Mouse (Mus musculus): Measurements from ENCODE around the gene Lrmp. TPM values are rescaled to one million over a fixed set of nuclear protein-coding genes. Genes with fewer than 3 reads are reported as not detected.

Lrmp gene
- polyA plus RNA-seq, 1 experiment = 124 TPM

- TF ChIP-seq POLR2A (IDR thresholded peaks at IDR 0.05; ENCODE audit: borderline replicate concordance, low read depth, low read length) (peak; percentile 81), CTCF (IDR thresholded peaks at IDR 0.05; ENCODE audit: low read depth, low read length) (no peak)
- H3K4me3 ChIP-seq (ENCODE audit: insufficient read depth, low read length) = peak within 1 kb of the TSS; percentile 83
- H3K27ac ChIP-seq (ENCODE audit: insufficient read depth, low read depth, low read length) = peak within 1 kb of the TSS; percentile 72
- peaks cover 8% of the 10 kb centered on the region for H3K4me1 ChIP-seq (ENCODE audit: control insufficient read depth, insufficient read depth, low read length)
These were observed 95.4 kb downstream of the Lrmp start, which contains the start of the genes Casc1 and Etfrf1 for GRCm38 (mm10) chr6:145210816-145211338. TSS of gene Casc1 (minus strand) at chr6:145211005. TSS of gene Etfrf1 (plus strand) at chr6:145211134.

GRCm38 (mm10) chr6:145211376-145212305 is 96.2 kb downstream of the Lrmp start:
- peaks cover 8% of the 10 kb centered on the region for H3K4me1 ChIP-seq (ENCODE audit: control insufficient read depth, insufficient read depth, low read length)
- 0 out of 2 replicates have a peak, but pooled peaks have one; percentile 8 for TF ChIP-seq CTCF (IDR thresholded peaks at IDR 0.05; ENCODE audit: low read depth, low read length)
- TF ChIP-seq POLR2A (IDR thresholded peaks at IDR 0.05; ENCODE audit: borderline replicate concordance, low read depth, low read length) = no peak
- peak overlapping the region; percentile 72 for H3K27ac ChIP-seq (ENCODE audit: insufficient read depth, low read depth, low read length)
- H3K4me3 ChIP-seq (ENCODE audit: insufficient read depth, low read length) = peak overlapping the region; percentile 83

GRCm38 (mm10) chr6:145213916-145214315 is 98.5 kb downstream of the Lrmp start:
- Histone ChIP-seq H3K27ac (ENCODE audit: insufficient read depth, low read depth, low read length) (no peak overlapping the region), H3K4me3 (ENCODE audit: insufficient read depth, low read length) (no peak overlapping the region), H3K4me1 (ENCODE audit: control insufficient read depth, insufficient read depth, low read length) (peaks cover 8% of the 10 kb centered on the region)
- TF ChIP-seq POLR2A (IDR thresholded peaks at IDR 0.05; ENCODE audit: borderline replicate concordance, low read depth, low read length) = no peak
- no peak for TF ChIP-seq CTCF (IDR thresholded peaks at IDR 0.05; ENCODE audit: low read depth, low read length)

- Histone ChIP-seq H3K27ac (ENCODE audit: insufficient read depth, low read depth, low read length) (no peak overlapping the region), H3K4me1 (ENCODE audit: control insufficient read depth, insufficient read depth, low read length) (peaks cover 8% of the 10 kb centered on the region), H3K4me3 (ENCODE audit: insufficient read depth, low read length) (no peak overlapping the region)
- TF ChIP-seq CTCF (IDR thresholded peaks at IDR 0.05; ENCODE audit: low read depth, low read length) (no peak), POLR2A (IDR thresholded peaks at IDR 0.05; ENCODE audit: borderline replicate concordance, low read depth, low read length) (no peak)
These were observed 100.4 kb downstream of the Lrmp start for GRCm38 (mm10) chr6:145215826-145216225.

GRCm38 (mm10) chr6:145224246-145224645 is 108.8 kb downstream of the Lrmp start:
- H3K27ac ChIP-seq (ENCODE audit: insufficient read depth, low read depth, low read length) = no peak overlapping the region
- H3K4me3 ChIP-seq (ENCODE audit: insufficient read depth, low read length) = no peak overlapping the region
- TF ChIP-seq CTCF (IDR thresholded peaks at IDR 0.05; ENCODE audit: low read depth, low read length) (no peak), POLR2A (IDR thresholded peaks at IDR 0.05; ENCODE audit: borderline replicate concordance, low read depth, low read length) (no peak)
- no peaks in the 10 kb centered on the region for H3K4me1 ChIP-seq (ENCODE audit: control insufficient read depth, insufficient read depth, low read length)

Other genes starting within 250 kb of the Lrmp start
- gene Bcat1, start 39.5 kb upstream of the Lrmp start, polyA plus RNA-seq (2012; ENCODE audit: insufficient read depth, insufficient read length, missing spikeins) = 1.1 and 1.7 TPM in 2 replicates
- gene Casc1, start 95.4 kb downstream of the Lrmp start, polyA plus RNA-seq (2012; ENCODE audit: insufficient read depth, insufficient read length, missing spikeins) = 0.35 TPM in 1 of 2 replicates, not detected in the other
- gene Etfrf1, start 95.5 kb downstream of the Lrmp start, polyA plus RNA-seq (2012; ENCODE audit: insufficient read depth, insufficient read length, missing spikeins) = 35.0 and 38.9 TPM in 2 replicates
- 33.9 and 36.6 TPM in 2 replicates for gene Kras, start 134.6 kb downstream of the Lrmp start, polyA plus RNA-seq (2012; ENCODE audit: insufficient read depth, insufficient read length, missing spikeins)

Data from bone marrow macrophage, adult 2 months (primary cell).